Mouse (Mus musculus): ENCODE measurements at regions not wholly inside any gene's neighbourhood (a gene's known extent, or its start where the extent isn't known, plus 50 kb on each side); places are given as distances from the start of the nearest gene placed in this dataset.
"Not testable (repeated sequence)": the region's sequence is repeated elsewhere in the genome, so short reads cannot be mapped to it uniquely, and the experiment has no call there.

- not testable (repeated sequence) for H3K9ac ChIP-seq (replicated peaks; ENCODE audit: low read depth, low read length); H3K4me2 ChIP-seq (ENCODE audit: low read depth, low read length); ATAC-seq (ENCODE audit: insufficient read depth, low read depth); H3K9me3 ChIP-seq (replicated peaks; ENCODE audit: control insufficient read depth, low read length); H3K4me3 ChIP-seq (ENCODE audit: low read depth, low read length); H3K27me3 ChIP-seq (ENCODE audit: control insufficient read depth, insufficient read depth, low read length); H3K27ac ChIP-seq (ENCODE audit: low read depth); H3K4me1 ChIP-seq (ENCODE audit: control insufficient read depth, insufficient read depth); H3K36me3 ChIP-seq (replicated peaks; ENCODE audit: control insufficient read depth, insufficient read depth, low read length)
- DNase-seq (ENCODE audit: low spot score), result peak; percentile 4
Measured at GRCm38 (mm10) chr12:18606126-18606525, 91.8 kb downstream of the 5730507C01Rik start.

- peak overlapping the region; percentile 64 for H3K4me3 ChIP-seq (ENCODE audit: low read depth, low read length)
- no peaks in the 10 kb centered on the region for H3K36me3 ChIP-seq (replicated peaks; ENCODE audit: control insufficient read depth, insufficient read depth, low read length)
- DNase-seq (ENCODE audit: low spot score) (peak; percentile 73), ATAC-seq (ENCODE audit: insufficient read depth, low read depth) (peak; percentile 87)
- H3K4me1 ChIP-seq (ENCODE audit: control insufficient read depth, insufficient read depth), result no peaks in the 10 kb centered on the region
- no peaks in the 10 kb centered on the region for H3K27me3 ChIP-seq (ENCODE audit: control insufficient read depth, insufficient read depth, low read length)
- under 1% methylated on average over 30 of the region's 38 CpGs for WGBS
- H3K9ac ChIP-seq (replicated peaks; ENCODE audit: low read depth, low read length), result peak overlapping the region; percentile 55
- H3K27ac ChIP-seq (ENCODE audit: low read depth), result peak overlapping the region; percentile 71
- H3K4me2 ChIP-seq (ENCODE audit: low read depth, low read length), result peak overlapping the region; percentile 61
- H3K9me3 ChIP-seq (replicated peaks; ENCODE audit: control insufficient read depth, low read length), result no peaks in the 10 kb centered on the region
- no peak for TF ChIP-seq EP300 (IDR thresholded peaks at IDR 0.05; ENCODE audit: low read depth)
- TF ChIP-seq CTCF (IDR thresholded peaks at IDR 0.05; ENCODE audit: low read depth), result no peak
Measured at GRCm38 (mm10) chr12:18609835-18610234, 95.5 kb downstream of the 5730507C01Rik start.

- not testable (repeated sequence) for H3K36me3 ChIP-seq (replicated peaks; ENCODE audit: control insufficient read depth, insufficient read depth, low read length); H3K27ac ChIP-seq (ENCODE audit: low read depth); DNase-seq (ENCODE audit: low spot score); H3K27me3 ChIP-seq (ENCODE audit: control insufficient read depth, insufficient read depth, low read length); H3K9me3 ChIP-seq (replicated peaks; ENCODE audit: control insufficient read depth, low read length); H3K4me1 ChIP-seq (ENCODE audit: control insufficient read depth, insufficient read depth); ATAC-seq (ENCODE audit: insufficient read depth, low read depth)
- WGBS, result 4% methylated on average over 23 of the region's 24 CpGs
- H3K4me2 ChIP-seq (ENCODE audit: low read depth, low read length), result peak overlapping the region; percentile 61
- H3K4me3 ChIP-seq (ENCODE audit: low read depth, low read length), result peak overlapping the region; percentile 64
- H3K9ac ChIP-seq (replicated peaks; ENCODE audit: low read depth, low read length), result peak overlapping the region; percentile 55; the same call in 1 of the 2 replicates
Measured at GRCm38 (mm10) chr12:18610581-18610980, 96.3 kb downstream of the 5730507C01Rik start.
